Mouse (Mus musculus): Measurements from ENCODE around the gene Cep44. TPM values are rescaled to one million over a fixed set of nuclear protein-coding genes. Genes with fewer than 3 reads are reported as not detected.

Gene Cep44
- polyA plus RNA-seq, 1 experiment from 2014 or later = 23.5 TPM

DNA sequence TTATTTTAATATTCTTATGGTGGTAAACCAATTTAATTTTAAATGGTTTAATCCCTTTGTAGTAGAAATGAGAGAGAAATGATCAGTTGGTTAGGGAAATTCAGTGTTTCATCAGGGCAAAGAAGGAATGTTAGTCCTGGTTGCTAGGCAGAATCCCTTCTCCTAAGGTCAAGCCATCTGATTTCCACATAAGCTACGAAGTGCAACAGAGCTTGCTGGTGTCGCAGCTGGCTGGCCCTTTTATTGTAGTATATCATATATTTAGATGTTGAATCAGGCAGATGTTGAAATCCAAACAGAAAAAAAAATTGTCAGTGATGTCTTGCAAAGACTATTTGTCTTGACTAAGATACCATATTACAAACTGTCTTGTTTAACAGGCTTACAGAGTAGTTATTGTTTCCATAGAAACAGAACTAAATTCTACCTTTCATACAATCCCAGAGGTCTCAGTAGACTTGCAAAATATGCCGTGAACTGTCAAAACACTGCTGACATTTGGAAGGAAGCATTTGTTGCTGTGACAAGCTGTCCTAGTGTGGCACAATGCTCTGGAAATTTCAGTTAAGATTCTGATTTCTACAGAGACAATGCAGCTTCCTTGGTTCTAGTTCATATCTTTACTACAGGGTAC, 42.4 kb downstream of the Cep44 start:
- no peaks in the 10 kb centered on the region for H3K27me3 ChIP-seq (replicated peaks; ENCODE audit: control insufficient read depth, insufficient read depth, low read length)
- H3K4me1 ChIP-seq (ENCODE audit: control insufficient read depth, insufficient read depth, low read length) = no peaks in the 10 kb centered on the region
- ATAC-seq = no peak
- no peak overlapping the region for H3K4me2 ChIP-seq (ENCODE audit: low read depth, low read length)
- H3K27ac ChIP-seq (ENCODE audit: low read length) = no peak overlapping the region
- no peaks in the 10 kb centered on the region for H3K36me3 ChIP-seq (ENCODE audit: control insufficient read depth, insufficient read depth, low read length)
- no peak overlapping the region for H3K4me3 ChIP-seq (ENCODE audit: low read length)
- no peaks in the 10 kb centered on the region for H3K9me3 ChIP-seq (ENCODE audit: control insufficient read depth, low read length)
- H3K9ac ChIP-seq (ENCODE audit: low read depth, low read length) = no peak overlapping the region
- 49% methylated on average over 3 of the region's 3 CpGs for WGBS

- Histone ChIP-seq H3K9me3 (ENCODE audit: control insufficient read depth, low read length) (no peaks in the 10 kb centered on the region), H3K27me3 (replicated peaks; ENCODE audit: control insufficient read depth, insufficient read depth, low read length) (no peaks in the 10 kb centered on the region), H3K36me3 (ENCODE audit: control insufficient read depth, insufficient read depth, low read length) (no peaks in the 10 kb centered on the region), H3K4me2 (ENCODE audit: low read depth, low read length) (no peak overlapping the region), H3K27ac (ENCODE audit: low read length) (no peak overlapping the region), H3K4me3 (ENCODE audit: low read length) (no peak overlapping the region), H3K9ac (ENCODE audit: low read depth, low read length) (no peak overlapping the region), H3K4me1 (ENCODE audit: control insufficient read depth, insufficient read depth, low read length) (no peaks in the 10 kb centered on the region)
- ATAC-seq = no peak
Observed at GRCm38 (mm10) chr8:56501911-56502310, 48.9 kb downstream of the Cep44 start.

DNA sequence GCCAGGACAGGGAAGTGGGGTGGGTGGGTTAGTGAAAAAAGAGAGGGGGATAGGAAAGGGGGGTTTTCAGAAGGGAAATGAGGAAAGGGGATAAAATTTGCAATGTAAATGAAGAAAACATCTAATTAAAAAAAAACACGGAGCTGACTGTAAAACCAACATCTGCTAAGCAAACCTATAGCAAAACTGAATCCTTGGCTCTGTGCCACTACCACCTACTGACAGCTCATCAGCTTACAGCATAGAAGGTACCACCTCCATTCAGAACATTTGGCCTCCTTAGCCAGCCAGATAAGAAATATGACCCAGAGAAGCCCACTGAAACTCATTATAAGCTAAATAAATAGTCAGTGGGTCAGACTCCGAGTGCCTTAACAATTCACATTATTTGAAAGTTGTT, 61.4 kb downstream of the Cep44 start:
- Histone ChIP-seq H3K4me1 (ENCODE audit: control insufficient read depth, insufficient read depth, low read length) (no peaks in the 10 kb centered on the region), H3K27me3 (replicated peaks; ENCODE audit: control insufficient read depth, insufficient read depth, low read length) (no peaks in the 10 kb centered on the region), H3K36me3 (ENCODE audit: control insufficient read depth, insufficient read depth, low read length) (no peaks in the 10 kb centered on the region), H3K9me3 (ENCODE audit: control insufficient read depth, low read length) (no peaks in the 10 kb centered on the region), H3K4me3 (ENCODE audit: low read length) (no peak overlapping the region), H3K27ac (ENCODE audit: low read length) (no peak overlapping the region), H3K9ac (ENCODE audit: low read depth, low read length) (no peak overlapping the region), H3K4me2 (ENCODE audit: low read depth, low read length) (no peak overlapping the region)
- WGBS = 32% methylated on average over 2 of the region's 2 CpGs
- no peak for ATAC-seq

- no peaks in the 10 kb centered on the region for H3K36me3 ChIP-seq (ENCODE audit: control insufficient read depth, insufficient read depth, low read length)
- no peak for ATAC-seq
- H3K4me3 ChIP-seq (ENCODE audit: low read length) = no peak overlapping the region
- no peaks in the 10 kb centered on the region for H3K9me3 ChIP-seq (ENCODE audit: control insufficient read depth, low read length)
- 27% methylated on average over 3 of the region's 3 CpGs for WGBS
- H3K4me2 ChIP-seq (ENCODE audit: low read depth, low read length) = no peak overlapping the region
- no peaks in the 10 kb centered on the region for H3K4me1 ChIP-seq (ENCODE audit: control insufficient read depth, insufficient read depth, low read length)
- H3K27ac ChIP-seq (ENCODE audit: low read length) = no peak overlapping the region
- H3K27me3 ChIP-seq (replicated peaks; ENCODE audit: control insufficient read depth, insufficient read depth, low read length) = no peaks in the 10 kb centered on the region
- no peak overlapping the region for H3K9ac ChIP-seq (ENCODE audit: low read depth, low read length)
Observed at GRCm38 (mm10) chr8:56486006-56486405, 64.8 kb downstream of the Cep44 start.

Small RNA genes within 50 kb of the gene (microRNA-seq; reads per million reads assigned to microRNA genes)
- gene Gm25992 = not detected

Other genes starting within 250 kb of the Cep44 start
- gene Fbxo8, start within 50 bp of the Cep44 start, polyA plus RNA-seq (2015; fragmentation: Nextera tagmentation; extraction: Ambion mirVana) = 41.9 and 44.8 TPM in 2 replicates

Data from intestine, embryonic 16.5 days (tissue).